Mouse (Mus musculus): ENCODE results near the gene Golim4.

Golim4 gene

DNA sequence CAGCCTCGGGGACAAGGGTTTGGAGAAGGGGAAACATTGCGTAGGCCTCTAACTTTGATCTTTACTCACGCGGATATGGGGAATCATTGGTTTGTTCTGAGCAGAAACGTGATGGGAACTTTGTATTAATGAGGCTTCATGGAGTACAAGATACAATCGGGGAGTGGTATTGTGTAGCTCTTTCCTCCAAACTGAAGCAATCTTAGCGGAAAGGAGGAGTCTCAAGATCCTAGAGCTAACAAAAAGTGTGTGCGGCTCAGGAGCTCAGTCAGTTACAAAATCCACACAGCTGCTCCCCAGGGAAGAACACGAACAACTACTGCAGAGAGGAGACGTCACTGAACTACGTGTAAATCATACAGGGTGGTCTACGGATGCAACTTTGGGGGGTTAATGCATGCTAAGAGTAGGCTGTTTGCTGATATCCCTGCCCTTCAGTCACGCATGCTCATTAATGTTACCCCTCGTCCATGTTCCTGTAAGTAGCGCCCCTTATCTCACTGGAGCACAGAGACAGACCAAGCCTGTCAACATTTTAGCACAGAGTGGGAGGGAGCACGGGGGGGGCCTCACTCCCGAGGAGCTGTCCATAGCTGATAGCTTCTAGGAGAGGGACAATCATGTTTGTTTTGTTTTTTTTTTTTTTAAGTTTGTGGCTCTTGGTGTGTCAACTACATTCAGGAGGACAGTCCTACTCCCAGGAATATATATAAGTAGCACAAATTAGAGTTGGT, 38.8 kb downstream of the Golim4 start:
- no peak for DNase-seq

DNA sequence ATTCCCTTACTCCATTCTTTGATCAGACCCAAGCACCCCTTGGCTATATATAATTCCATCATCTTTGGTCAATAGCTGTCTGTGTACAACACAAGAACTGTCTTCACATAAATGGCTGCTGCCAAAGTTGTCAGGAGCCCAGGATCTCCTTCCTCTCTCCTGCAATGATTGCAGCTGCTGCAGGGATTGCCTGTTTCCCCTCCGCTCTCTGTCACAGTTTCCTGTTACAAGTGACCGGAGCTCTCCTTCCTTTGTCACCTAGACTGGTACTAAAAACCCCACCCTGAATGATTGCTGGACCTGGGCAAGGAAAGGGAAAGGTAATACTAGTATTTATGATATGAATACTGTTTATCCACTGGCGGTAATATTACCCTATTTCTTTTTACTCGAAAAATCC, 44.0 kb downstream of the Golim4 start:
- no peak for DNase-seq

- DNase-seq = no peak
Observed at GRCm38 (mm10) chr3:75910768-75911167, 46.0 kb downstream of the Golim4 start.

- DNase-seq = peak; percentile 13 to 49
Observed at GRCm38 (mm10) chr3:75910257-75910656, 46.5 kb downstream of the Golim4 start.

GRCm38 (mm10) chr3:75901903-75902598, 54.7 kb downstream of the Golim4 start:
- no peak for DNase-seq

DNA sequence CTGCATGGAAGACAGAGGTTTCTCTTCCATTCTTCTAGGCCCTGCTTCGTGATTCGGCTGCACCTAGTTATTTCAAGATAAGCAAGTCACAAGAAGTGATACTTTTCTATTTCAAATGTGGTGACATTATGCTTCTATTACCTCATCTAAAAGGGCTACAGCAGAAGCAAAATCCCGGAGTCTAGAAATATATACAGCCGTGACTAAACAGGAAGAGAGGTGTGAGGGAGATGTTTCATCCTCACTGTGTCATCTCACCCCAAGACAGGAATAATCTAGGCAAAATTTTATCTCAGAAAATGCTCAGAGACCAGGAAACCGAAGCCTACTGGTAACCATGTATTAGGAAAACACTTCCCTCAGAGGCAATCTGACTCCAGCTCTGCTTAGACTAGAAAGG, 61.7 kb downstream of the Golim4 start:
- no peak for DNase-seq

DNA sequence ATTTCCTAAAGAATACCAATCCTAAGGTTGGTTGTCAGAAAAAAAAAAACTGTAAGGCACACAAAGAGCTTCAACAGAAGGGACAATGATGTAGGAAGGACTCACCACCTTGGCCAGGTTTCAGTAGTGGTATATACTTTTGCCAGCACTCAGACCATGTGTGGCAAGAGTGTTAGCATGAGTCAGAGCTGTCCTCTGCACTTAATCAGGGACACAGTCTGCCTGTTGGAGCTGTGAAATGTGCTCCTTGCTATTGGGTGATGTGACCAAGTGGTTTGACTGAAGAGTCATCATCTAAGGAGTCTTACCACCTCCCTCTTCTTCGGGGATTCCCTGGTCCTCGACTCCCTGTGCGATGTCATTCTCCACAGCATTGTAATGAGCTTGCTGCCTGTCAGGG, 65.2 kb downstream of the Golim4 start:
- no peak for DNase-seq

DNA sequence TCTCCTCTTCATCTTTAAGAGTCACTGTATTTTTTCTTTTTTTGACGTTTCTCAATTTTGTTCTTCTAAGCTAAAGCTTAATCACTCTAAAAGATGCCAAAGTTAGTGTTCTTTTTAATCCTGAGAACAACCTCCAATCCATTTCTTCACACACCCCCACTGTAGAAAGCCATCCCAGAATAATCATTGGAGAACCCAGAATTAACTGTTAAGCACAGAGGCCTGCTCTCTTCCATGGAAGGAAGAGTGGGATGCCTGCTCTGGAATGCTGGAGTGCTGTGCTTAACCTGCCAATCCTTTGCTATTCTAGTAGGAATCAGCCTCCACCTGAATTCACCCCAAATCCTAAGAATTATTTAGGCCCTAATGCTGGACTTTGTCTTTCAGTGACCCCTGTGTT, 67.4 kb downstream of the Golim4 start:
- DNase-seq = no peak

- no peak for DNase-seq
Observed at GRCm38 (mm10) chr3:75881582-75881981, 75.2 kb downstream of the Golim4 start.

GRCm38 (mm10) chr3:75879269-75879668, 77.5 kb downstream of the Golim4 start:
- DNase-seq = no peak

DNA sequence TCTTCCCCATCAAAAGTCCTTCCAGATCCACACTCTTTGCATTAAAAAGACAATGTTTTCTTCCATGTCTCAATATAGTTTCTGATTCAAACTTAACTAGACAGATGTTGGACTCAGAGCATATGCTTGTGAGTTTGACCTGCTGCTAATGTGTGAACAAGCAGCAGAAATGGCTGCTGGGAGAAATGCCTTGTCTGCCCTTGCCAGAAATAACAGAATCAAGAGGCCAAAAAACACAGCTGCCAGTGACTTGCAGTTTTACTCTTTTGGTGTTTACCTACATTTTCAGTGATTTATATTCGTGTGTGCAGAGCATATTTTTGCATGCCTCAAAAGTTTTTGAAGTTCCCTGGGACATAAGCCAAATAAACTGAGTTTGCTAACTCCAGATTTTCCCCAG, 87.9 kb downstream of the Golim4 start:
- DNase-seq = peak; percentile 6 to 9

- DNase-seq = peak; percentile 8 to 47
Observed at GRCm38 (mm10) chr3:75864203-75864602, 92.5 kb downstream of the Golim4 start.

DNA sequence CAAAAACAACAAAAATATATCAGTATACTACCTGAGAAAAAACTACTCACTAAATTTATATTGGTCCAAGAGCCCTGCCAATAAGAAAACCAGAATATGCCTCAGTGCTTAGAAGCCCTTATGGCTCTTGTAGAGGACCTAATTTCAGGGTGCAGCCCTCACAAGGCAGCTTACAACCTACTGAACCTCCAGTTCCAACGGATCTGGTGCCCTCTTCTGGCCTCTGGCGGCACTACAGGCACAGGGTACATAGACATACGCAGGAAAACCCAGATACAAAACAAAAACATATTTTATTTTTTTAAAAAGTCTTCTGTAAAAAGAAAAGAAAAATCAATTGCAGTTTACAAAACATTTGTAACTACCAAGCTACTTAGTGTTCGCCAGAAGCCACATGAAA, 95.1 kb downstream of the Golim4 start:
- peak; percentile 27 to 80 for DNase-seq

DNA sequence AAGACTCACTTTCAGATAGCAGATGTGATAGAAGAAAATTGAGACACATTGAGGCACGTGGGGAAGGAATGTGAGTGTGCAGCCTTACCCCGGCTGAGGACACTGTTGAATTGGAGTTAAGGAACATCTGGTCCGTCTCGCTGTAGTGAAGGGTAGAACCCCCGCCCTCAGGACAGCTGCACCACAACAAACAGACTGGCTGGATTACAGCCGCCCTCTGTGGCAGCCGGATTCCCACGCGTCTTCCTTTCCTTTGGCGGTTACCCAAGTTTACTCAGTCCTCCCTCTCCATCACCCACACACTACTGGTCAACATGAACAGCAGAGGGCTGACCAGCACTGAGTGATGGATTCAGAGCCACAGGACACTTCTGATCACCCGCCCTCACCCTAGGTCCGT, 96.0 kb downstream of the Golim4 start:
- DNase-seq = peak; percentile 19 to 22

DNA sequence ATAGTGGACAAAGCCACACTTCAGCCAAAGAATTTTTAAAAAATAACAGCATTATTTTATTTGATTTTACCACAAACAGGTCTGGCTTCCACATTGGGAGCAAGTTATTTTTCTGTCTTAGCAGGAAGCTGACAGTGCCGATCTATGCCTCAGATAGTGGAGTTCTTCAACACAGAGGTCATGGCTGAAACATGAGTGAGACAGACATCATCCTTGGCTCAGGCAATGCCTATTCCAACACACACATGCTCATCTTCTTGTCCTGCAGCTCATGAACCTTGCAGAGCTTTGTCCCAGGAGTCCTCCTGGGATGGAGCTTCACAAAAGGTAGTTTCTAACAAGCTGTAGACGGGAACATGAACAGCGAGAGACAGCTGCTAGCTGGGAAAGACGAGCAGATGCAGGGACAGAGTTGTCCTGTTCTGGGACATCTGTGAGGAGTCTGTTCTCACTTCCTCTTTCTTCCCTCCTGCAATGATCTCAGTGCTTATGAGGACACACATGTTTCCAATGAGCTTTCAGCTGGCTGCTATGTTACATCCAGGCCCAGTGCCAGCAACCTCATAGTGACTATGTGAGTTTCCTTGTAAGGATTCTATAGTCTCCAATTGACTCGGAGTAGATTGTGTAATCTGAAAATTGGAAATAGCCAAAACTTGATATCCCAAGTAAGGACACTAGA, 121.3 kb downstream of the Golim4 start:
- peak; percentile 5 for DNase-seq

DNA sequence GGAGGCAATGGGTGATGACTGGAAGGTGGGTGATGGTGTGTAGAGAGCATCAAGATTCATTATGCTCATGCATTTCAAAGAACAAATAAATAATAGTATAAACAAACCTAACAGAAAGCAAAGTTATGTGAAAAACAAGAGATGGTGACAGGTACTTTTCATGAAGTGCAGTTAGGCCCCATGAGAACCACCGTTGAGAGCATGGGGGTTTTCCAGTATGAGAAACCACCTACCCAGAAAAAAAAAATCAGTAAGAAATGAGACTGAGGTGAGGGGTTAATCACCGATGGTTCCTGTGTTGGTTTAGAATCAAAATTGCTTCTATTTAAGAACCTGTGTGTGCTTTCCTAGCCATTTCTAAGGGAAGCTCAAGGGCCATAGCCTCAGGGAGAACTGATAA, 121.9 kb downstream of the Golim4 start:
- no peak for DNase-seq
